Mouse (Mus musculus): Measurements from ENCODE around the gene Cd3d.

Cd3d gene
- long read RNA-seq, experiment 1, partial matches to known transcripts = 0 of 2 reads
- long read RNA-seq, experiment 1, other reads (novel, unspliced or antisense) = 0 of 2 reads
- long read RNA-seq, experiment 2 = 0 reads

- intact Hi-C loops (cut with DNase I) = no loop called here
Measured at GRCm38 (mm10) chr9:44981676-44982075, at the start of gene Cd3d. TSS of gene Cd3d (plus strand) at chr9:44981786.

- intact Hi-C loops (cut with DNase I) = no loop called here
Measured at GRCm38 (mm10) chr9:44941756-44942155, 39.8 kb upstream of the Cd3d start.

GRCm38 (mm10) chr9:44942421-44942820 lies 39.2 kb upstream of the Cd3d start:
- intact Hi-C loops (cut with DNase I) = no loop called here

- intact Hi-C loops (cut with DNase I) = no loop called here
Measured at GRCm38 (mm10) chr9:44946185-44946695, 35.3 kb upstream of the Cd3d start.

- intact Hi-C loops (cut with DNase I) = no loop called here
Measured at GRCm38 (mm10) chr9:44947836-44948235, 33.8 kb upstream of the Cd3d start.

- intact Hi-C loops (cut with DNase I) = no loop called here
Measured at GRCm38 (mm10) chr9:44954432-44954831, 27.2 kb upstream of the Cd3d start.

GRCm38 (mm10) chr9:44965126-44965832 lies 16.3 kb upstream of the Cd3d start, which contains the start of gene Ube4a:
TSS of gene Ube4a (minus strand) at chr9:44965600.
- intact Hi-C loops (cut with DNase I) = no loop called here

GRCm38 (mm10) chr9:44965833-44966466 lies 15.6 kb upstream of the Cd3d start:
- intact Hi-C loops (cut with DNase I) = loop anchor here (2.0 kb wide), 1 partner anchor 129 kb away; no protein-coding TSS in a partner anchor

GRCm38 (mm10) chr9:44966815-44967242 lies 14.8 kb upstream of the Cd3d start:
- intact Hi-C loops (cut with DNase I) = loop anchor here (2.0 kb wide), 1 partner anchor 130 kb away; no protein-coding TSS in a partner anchor

GRCm38 (mm10) chr9:44967763-44968162 lies 13.8 kb upstream of the Cd3d start:
- intact Hi-C loops (cut with DNase I) = loop anchor here (2.0 kb wide), 1 partner anchor 131 kb away; no protein-coding TSS in a partner anchor

GRCm38 (mm10) chr9:44969450-44969849 lies 12.1 kb upstream of the Cd3d start:
- intact Hi-C loops (cut with DNase I) = no loop called here

- intact Hi-C loops (cut with DNase I) = no loop called here
Measured at GRCm38 (mm10) chr9:44977813-44978212, 3.8 kb upstream of the Cd3d start.

- intact Hi-C loops (cut with DNase I) = no loop called here
Measured at GRCm38 (mm10) chr9:44979806-44980205, 1.8 kb upstream of the Cd3d start.

GRCm38 (mm10) chr9:44980242-44980641 lies 1.3 kb upstream of the Cd3d start, which contains the start of gene Cd3g:
TSS of gene Cd3g (minus strand) at chr9:44980431.
- intact Hi-C loops (cut with DNase I) = no loop called here

- intact Hi-C loops (cut with DNase I) = no loop called here
Measured at GRCm38 (mm10) chr9:44981104-44981503, 482 bp upstream of the Cd3d start.

- intact Hi-C loops (cut with DNase I) = no loop called here
Measured at GRCm38 (mm10) chr9:44982081-44982480, 495 bp downstream of the Cd3d start.

- intact Hi-C loops (cut with DNase I) = no loop called here
Measured at GRCm38 (mm10) chr9:44982531-44982930, 945 bp downstream of the Cd3d start.

- intact Hi-C loops (cut with DNase I) = no loop called here
Measured at GRCm38 (mm10) chr9:44983001-44983400, 1.4 kb downstream of the Cd3d start.

- intact Hi-C loops (cut with DNase I) = no loop called here
Measured at GRCm38 (mm10) chr9:44985721-44986161, 4.2 kb downstream of the Cd3d start.

GRCm38 (mm10) chr9:44986242-44986781 lies 4.7 kb downstream of the Cd3d start:
- intact Hi-C loops (cut with DNase I) = no loop called here

GRCm38 (mm10) chr9:44986976-44987375 lies 5.4 kb downstream of the Cd3d start:
- intact Hi-C loops (cut with DNase I) = no loop called here

- intact Hi-C loops (cut with DNase I) = no loop called here
Measured at GRCm38 (mm10) chr9:44991821-44992220, 10.2 kb downstream of the Cd3d start.
